Mouse (Mus musculus): ENCODE measurements around the gene Carmil3.

Gene Carmil3

GRCm38 (mm10) chr14:55495509-55496240, 5.2 kb downstream of the Carmil3 start:
- no peak for DNase-seq (ENCODE audit: low spot score)

- DNase-seq (ENCODE audit: low spot score): no peak
These were observed 6.5 kb downstream of the Carmil3 start for GRCm38 (mm10) chr14:55496761-55497448.

GRCm38 (mm10) chr14:55497449-55497821, 7.0 kb downstream of the Carmil3 start:
- DNase-seq (ENCODE audit: low spot score): peak; percentile 86

- no peak for DNase-seq (ENCODE audit: low spot score)
These were observed 15.2 kb downstream of the Carmil3 start for GRCm38 (mm10) chr14:55505612-55506011.

- DNase-seq (ENCODE audit: low spot score): no peak
These were observed 17.4 kb downstream of the Carmil3 start for GRCm38 (mm10) chr14:55507801-55508200.

GRCm38 (mm10) chr14:55509540-55509939, 19.1 kb downstream of the Carmil3 start:
- no peak for DNase-seq (ENCODE audit: low spot score)

- no peak for DNase-seq (ENCODE audit: low spot score)
These were observed 19.8 kb downstream of the Carmil3 start, which contains the start of gene Cpne6 for GRCm38 (mm10) chr14:55510125-55510731. Cpne6 (plus strand) TSS chr14:55510445.

- DNase-seq (ENCODE audit: low spot score): no peak
These were observed 20.6 kb downstream of the Carmil3 start for GRCm38 (mm10) chr14:55511037-55511436.

- no peak for DNase-seq (ENCODE audit: low spot score)
These were observed 23.5 kb downstream of the Carmil3 start for GRCm38 (mm10) chr14:55513927-55514326.

- DNase-seq (ENCODE audit: low spot score): no peak
These were observed 25.4 kb downstream of the Carmil3 start for GRCm38 (mm10) chr14:55515846-55516245.

- no peak for DNase-seq (ENCODE audit: low spot score)
These were observed 28.4 kb downstream of the Carmil3 start for GRCm38 (mm10) chr14:55518897-55519296.

GRCm38 (mm10) chr14:55519604-55520003, 29.2 kb downstream of the Carmil3 start:
- DNase-seq (ENCODE audit: low spot score): no peak

- no peak for DNase-seq (ENCODE audit: low spot score)
These were observed 30.3 kb downstream of the Carmil3 start for GRCm38 (mm10) chr14:55520451-55521361.

- no peak for DNase-seq (ENCODE audit: low spot score)
These were observed 33.6 kb downstream of the Carmil3 start for GRCm38 (mm10) chr14:55524062-55524461.

GRCm38 (mm10) chr14:55524785-55525184, 34.3 kb downstream of the Carmil3 start, which contains the start of gene Nrl:
Nrl (minus strand) TSS chr14:55524981.
- DNase-seq (ENCODE audit: low spot score): no peak

GRCm38 (mm10) chr14:55526674-55527073, 36.2 kb downstream of the Carmil3 start:
- no peak for DNase-seq (ENCODE audit: low spot score)

- no peak for DNase-seq (ENCODE audit: low spot score)
These were observed 37.5 kb downstream of the Carmil3 start for GRCm38 (mm10) chr14:55527940-55528339.

GRCm38 (mm10) chr14:55536116-55536745, 45.8 kb downstream of the Carmil3 start:
- DNase-seq (ENCODE audit: low spot score): no peak

- DNase-seq (ENCODE audit: low spot score): peak; percentile 59
These were observed 49.8 kb downstream of the Carmil3 start, which contains the start of gene Pck2 for GRCm38 (mm10) chr14:55540067-55540786. Pck2 (plus strand) TSS chr14:55540266.

GRCm38 (mm10) chr14:55540787-55541321, 50.4 kb downstream of the Carmil3 start:
- DNase-seq (ENCODE audit: low spot score): peak; percentile 75

All from ovary, postnatal 10 days (tissue).